Comparison of ENCODE assay signal across 7 mouse cellular contexts in genomic region chr10:75515216-75516037, GRCm38 (mm10). TPM values are rescaled to one million over a fixed set of nuclear protein-coding genes. Genes with fewer than 3 reads are reported as not detected.
A peak's percentile ranks its signal among the peaks of the same experiment; 100 is the strongest.
DNase-seq lines count a peak whose midpoint lies in the region; ATAC-seq and TF ChIP-seq lines count a peak whose summit lies in the region.

No protein-coding gene starts in this region.

- WGBS in hindbrain, embryonic 15.5 days: 87% methylated on average over 4 of the region's 4 CpGs
- 37% methylated on average over 4 of the region's 4 CpGs for WGBS in liver, postnatal 0 days (ENCODE audit: insufficient replicate concordance)

- no peak for ATAC-seq in hindbrain, embryonic 15.5 days (ENCODE audit: low FRiP score, low read depth)
- ATAC-seq in liver, postnatal 0 days: peak; percentile 9

- peak overlapping the region; percentile 96 for H3K27ac ChIP-seq in MEL (ENCODE audit: control insufficient read depth, low read depth, low read length)
- no peak overlapping the region for H3K27ac ChIP-seq in hindbrain, embryonic 15.5 days (replicated peaks)
- peak overlapping the region; percentile 99 for H3K27ac ChIP-seq in liver, postnatal 0 days (ENCODE audit: low read depth)

- peak; percentile 85 to 89 for TF ChIP-seq EP300 in MEL (IDR thresholded peaks at IDR 0.05; ENCODE audit: low read depth in 1 of 2, low read length in 2 of 2)
- TF ChIP-seq EP300 in liver, postnatal 0 days (IDR thresholded peaks at IDR 0.05; ENCODE audit: low read depth): peak; percentile 94

- H3K4me2 ChIP-seq in hindbrain, embryonic 15.5 days: peak overlapping the region; percentile 87
- peak overlapping the region; percentile 92 for H3K4me2 ChIP-seq in liver, postnatal 0 days (ENCODE audit: low read depth, low read length)

- no peaks in the 10 kb centered on the region for H3K9me3 ChIP-seq in MEL (replicated peaks; ENCODE audit: insufficient read depth, low read length)
- no peaks in the 10 kb centered on the region for H3K9me3 ChIP-seq in hindbrain, embryonic 15.5 days
- H3K9me3 ChIP-seq in liver, postnatal 0 days (ENCODE audit: low read length): no peaks in the 10 kb centered on the region

- peaks cover 3 to 37% of the 10 kb centered on the region in 2 experiments; a peak in 3 of 4 replicates for H3K36me3 ChIP-seq in MEL (ENCODE audit: control insufficient read depth in 1 of 2, insufficient read depth in 2 of 2, low read length in 2 of 2)
- peaks cover 15% of the 10 kb centered on the region; the same call in 1 of the 2 replicates for H3K36me3 ChIP-seq in hindbrain, embryonic 15.5 days
- peaks cover 44% of the 10 kb centered on the region for H3K36me3 ChIP-seq in liver, postnatal 0 days (replicated peaks; ENCODE audit: insufficient read depth, low read length)

- peak overlapping the region; percentile 47 for H3K9ac ChIP-seq in MEL (ENCODE audit: control insufficient read depth, low read depth, low read length, poor library complexity, severe bottlenecking)
- H3K9ac ChIP-seq in hindbrain, embryonic 15.5 days: no peak overlapping the region
- peak overlapping the region; percentile 96 for H3K9ac ChIP-seq in liver, postnatal 0 days (replicated peaks)

- DNase-seq in MEL (ENCODE audit: low read depth, low spot score): peak; percentile 75
- DNase-seq in c-Kit-negative CD71-positive TER-119-positive erythroid progenitor cells, embryonic 14.5 days (ENCODE audit: low read depth, low spot score): peak; percentile 81
- DNase-seq in liver, postnatal 0 days: peak; percentile 49
- DNase-seq in adrenal gland, postnatal 10 days: no peak
- DNase-seq in layer of hippocampus, adult 9-10 months (ENCODE audit: low spot score): no peak
- no peak for DNase-seq in adrenal gland, postnatal 4 days (ENCODE audit: low spot score in 2 of 2)

- H3K27me3 ChIP-seq in MEL (ENCODE audit: control insufficient read depth in 1 of 2, insufficient read depth in 2 of 2, low read length in 2 of 2): no peaks in the 10 kb centered on the region
- H3K27me3 ChIP-seq in hindbrain, embryonic 15.5 days: no peaks in the 10 kb centered on the region
- no peaks in the 10 kb centered on the region for H3K27me3 ChIP-seq in liver, postnatal 0 days (ENCODE audit: insufficient read depth, low read length)

- peaks cover 15 to 31% of the 10 kb centered on the region in 2 experiments for H3K4me1 ChIP-seq in MEL (ENCODE audit: control insufficient read depth in 1 of 2, insufficient read depth in 2 of 2, low read length in 2 of 2)
- peaks cover 32% of the 10 kb centered on the region for H3K4me1 ChIP-seq in hindbrain, embryonic 15.5 days (replicated peaks)
- peaks cover 45% of the 10 kb centered on the region for H3K4me1 ChIP-seq in liver, postnatal 0 days (ENCODE audit: insufficient read depth)

- no peak for TF ChIP-seq RAD21 in MEL (IDR thresholded peaks at IDR 0.05; ENCODE audit: low read depth, low read length)

- no peak for TF ChIP-seq CTCF in MEL (IDR thresholded peaks at IDR 0.05 in 2 of 3, conservative IDR thresholded peaks at IDR 0.05 in 1 of 3; ENCODE audit: control insufficient read depth in 1 of 3, insufficient read depth in 1 of 3, low read depth in 2 of 3, low read length in 3 of 3, poor library complexity in 1 of 3, severe bottlenecking in 1 of 3)
- no peak for TF ChIP-seq CTCF in liver, postnatal 0 days (IDR thresholded peaks at IDR 0.05; ENCODE audit: low read depth)

- TF ChIP-seq POLR2A in MEL (IDR thresholded peaks at IDR 0.05; ENCODE audit: control insufficient read depth in 1 of 2, insufficient read depth in 1 of 2, low read depth in 1 of 2, low read length in 2 of 2, poor library complexity in 1 of 2): no peak

- peaks cover 33% of the 10 kb centered on the region for H3K79me2 ChIP-seq in MEL (ENCODE audit: control insufficient read depth, insufficient read depth, low read length, poor library complexity)

- peak overlapping the region; percentile 26 to 30 for H3K4me3 ChIP-seq in MEL (ENCODE audit: control insufficient read depth in 1 of 2, insufficient read depth in 1 of 2, low read depth in 2 of 2, low read length in 2 of 2)
- H3K4me3 ChIP-seq in hindbrain, embryonic 15.5 days: peak overlapping the region; percentile 65; the same call in 1 of the 2 replicates
- H3K4me3 ChIP-seq in liver, postnatal 0 days (ENCODE audit: low read depth, low read length): peak overlapping the region; percentile 90

TF ChIP-seq in MEL, 35 proteins besides CTCF, POLR2A, EP300 and RAD21 (continues in another document):
- no peak for TF ChIP-seq MAFK (IDR thresholded peaks at IDR 0.05; ENCODE audit: borderline replicate concordance, low read depth, low read length)
- TF ChIP-seq SMC3 (IDR thresholded peaks at IDR 0.05; ENCODE audit: low read depth, low read length): no peak
- no peak for TF ChIP-seq GABPA (IDR thresholded peaks at IDR 0.05; ENCODE audit: low read depth, low read length)
- TF ChIP-seq ZNF384 (IDR thresholded peaks at IDR 0.05; ENCODE audit: low read depth, low read length): no peak
- no peak for TF ChIP-seq POLR2AphosphoS5 (IDR thresholded peaks at IDR 0.05; ENCODE audit: borderline replicate concordance, low read depth, low read length)
- no peak for TF ChIP-seq UBTF (IDR thresholded peaks at IDR 0.05; ENCODE audit: borderline replicate concordance, insufficient read depth, low read depth, low read length)
- peak; percentile 89 for TF ChIP-seq TAL1 (IDR thresholded peaks at IDR 0.05; ENCODE audit: low read length)
- TF ChIP-seq ZKSCAN1 (IDR thresholded peaks at IDR 0.05; ENCODE audit: low read depth, low read length): no peak
- no peak for TF ChIP-seq ELF1 (IDR thresholded peaks at IDR 0.05; ENCODE audit: low read depth, low read length)
- no peak; the same call in 1 of the 2 replicates for TF ChIP-seq MXI1 (IDR thresholded peaks at IDR 0.05; ENCODE audit: low read depth, low read length)
- TF ChIP-seq MYB (IDR thresholded peaks at IDR 0.05; ENCODE audit: low read depth, low read length): no peak
- no peak for TF ChIP-seq JUND (IDR thresholded peaks at IDR 0.05; ENCODE audit: low read depth, low read length)
- TF ChIP-seq USF1 (IDR thresholded peaks at IDR 0.05; ENCODE audit: low read depth, low read length): no peak
- no peak for TF ChIP-seq TBP (IDR thresholded peaks at IDR 0.05; ENCODE audit: low read depth, low read length)
- 0 out of 2 replicates have a peak, but pooled peaks have one; percentile 23 for TF ChIP-seq HCFC1 (IDR thresholded peaks at IDR 0.05; ENCODE audit: low read depth, low read length)
- TF ChIP-seq TCF12 (IDR thresholded peaks at IDR 0.05; ENCODE audit: low read depth, low read length): peak; percentile 96
- no peak for TF ChIP-seq CHD1 (IDR thresholded peaks at IDR 0.05; ENCODE audit: low read depth, low read length)
- peak; percentile 79 for TF ChIP-seq RCOR1 (IDR thresholded peaks at IDR 0.05; ENCODE audit: low read depth, low read length)
- TF ChIP-seq CHD2 (IDR thresholded peaks at IDR 0.05; ENCODE audit: low read length): no peak; the same call in 1 of the 2 replicates
- peak; percentile 94 for TF ChIP-seq GATA1 (IDR thresholded peaks at IDR 0.05; ENCODE audit: low read depth, low read length)
- TF ChIP-seq NRF1 (IDR thresholded peaks at IDR 0.05; ENCODE audit: insufficient read depth, low read depth, low read length, poor library complexity, severe bottlenecking): no peak
- 0 out of 2 replicates have a peak, but pooled peaks have one; percentile 29 for TF ChIP-seq MAX (IDR thresholded peaks at IDR 0.05; ENCODE audit: low read length)
- TF ChIP-seq BHLHE40 (IDR thresholded peaks at IDR 0.05; ENCODE audit: borderline replicate concordance, low read depth, low read length): peak; percentile 61; the same call in 1 of the 2 replicates
- TF ChIP-seq SIN3A (IDR thresholded peaks at IDR 0.05; ENCODE audit: low read length): no peak; the same call in 1 of the 2 replicates
- TF ChIP-seq USF2 (IDR thresholded peaks at IDR 0.05; ENCODE audit: borderline replicate concordance in 1 of 2, insufficient read depth in 1 of 2, low read depth in 1 of 2, low read length in 2 of 2): no peak

RNA-seq across cellular contexts. Expression of gene Snrpd3, which starts 1.9 kb away (rescaled TPM):
- 155 TPM in 2 replicates for total RNA-seq in MEL (2012; rRNA removed)
- 100 to 1,000 TPM in 1 of 2 experiments, not detected in 1; 643 TPM for polyA plus RNA-seq in MEL (2012; ENCODE audit: insufficient read depth in 1 of 2, insufficient read length in 2 of 2, low read depth in 1 of 2, low replicate concordance in 2 of 2, missing spikeins in 1 of 2)
- 127 and 132 TPM in 2 replicates for polyA plus RNA-seq in hindbrain, embryonic 15.5 days (2015; fragmentation: Nextera tagmentation; extraction: Ambion mirVana)
- polyA plus RNA-seq in liver, postnatal 0 days (2015; fragmentation: Nextera tagmentation; extraction: Ambion mirVana): 51.9 and 58.8 TPM in 2 replicates
- 10 to 100 TPM; 96.8 to 100.0 TPM for total RNA-seq in adrenal gland, postnatal 10 days (2021)
- total RNA-seq in adrenal gland, postnatal 4 days (2021): 100 to 1,000 TPM; 114 to 124 TPM

RNA-seq across cellular contexts. Expression of gene Gucd1, which starts 2.3 kb away (rescaled TPM):
- 17.7 and 18.7 TPM in 2 replicates for total RNA-seq in MEL (2012; rRNA removed)
- 10 to 100 TPM in 1 of 2 experiments, not detected in 1; 30.7 TPM for polyA plus RNA-seq in MEL (2012; ENCODE audit: insufficient read depth in 1 of 2, insufficient read length in 2 of 2, low read depth in 1 of 2, low replicate concordance in 2 of 2, missing spikeins in 1 of 2)
- 20.2 and 20.3 TPM in 2 replicates for polyA plus RNA-seq in hindbrain, embryonic 15.5 days (2015; fragmentation: Nextera tagmentation; extraction: Ambion mirVana)
- polyA plus RNA-seq in liver, postnatal 0 days (2015; fragmentation: Nextera tagmentation; extraction: Ambion mirVana): 45.2 and 45.6 TPM in 2 replicates
- 10 to 100 TPM; 51.3 to 57.3 TPM for total RNA-seq in adrenal gland, postnatal 10 days (2021)
- 10 to 100 TPM; 42.4 to 44.6 TPM for total RNA-seq in adrenal gland, postnatal 4 days (2021)

RNA-seq across cellular contexts. Expression of gene Lrrc75b, which starts 44.7 kb away (rescaled TPM):
- total RNA-seq in MEL (2012; rRNA removed): not detected in 2 replicates
- polyA plus RNA-seq in MEL (2012; ENCODE audit: insufficient read depth in 1 of 2, insufficient read length in 2 of 2, low read depth in 1 of 2, low replicate concordance in 2 of 2, missing spikeins in 1 of 2): not detected
- 38.7 and 42.4 TPM in 2 replicates for polyA plus RNA-seq in hindbrain, embryonic 15.5 days (2015; fragmentation: Nextera tagmentation; extraction: Ambion mirVana)
- polyA plus RNA-seq in liver, postnatal 0 days (2015; fragmentation: Nextera tagmentation; extraction: Ambion mirVana): 0.05 and 0.06 TPM in 2 replicates
- 1 to 10 TPM; 1.1 to 3.9 TPM for total RNA-seq in adrenal gland, postnatal 10 days (2021)
- total RNA-seq in adrenal gland, postnatal 4 days (2021): 1 to 10 TPM; 1.8 to 4.0 TPM

RNA-seq across cellular contexts. Expression of gene Ggt1, which starts 46.0 kb away (rescaled TPM):
- total RNA-seq in MEL (2012; rRNA removed): 0.46 and 1.4 TPM in 2 replicates
- polyA plus RNA-seq in MEL (2012; ENCODE audit: insufficient read depth in 1 of 2, insufficient read length in 2 of 2, low read depth in 1 of 2, low replicate concordance in 2 of 2, missing spikeins in 1 of 2): 1 to 10 TPM in 1 of 2 experiments, not detected in 1; 3.2 TPM
- 1.2 and 1.3 TPM in 2 replicates for polyA plus RNA-seq in hindbrain, embryonic 15.5 days (2015; fragmentation: Nextera tagmentation; extraction: Ambion mirVana)
- 27.4 and 28.6 TPM in 2 replicates for polyA plus RNA-seq in liver, postnatal 0 days (2015; fragmentation: Nextera tagmentation; extraction: Ambion mirVana)
- total RNA-seq in adrenal gland, postnatal 10 days (2021): under 1 TPM; 0.48 to 0.88 TPM
- 10 to 100 TPM in 1 of 2 experiments, 1 to 10 TPM in 1; 1.2 to 39.0 TPM for total RNA-seq in adrenal gland, postnatal 4 days (2021)

Comparison
In these comparisons a context has a peak if more than half of its experiments do, and no peak if none do; other contexts are left out.
1. DNase-seq: peak in MEL (single experiment), c-Kit-negative CD71-positive TER-119-positive erythroid progenitor cells, embryonic 14.5 days (single experiment) and liver, postnatal 0 days (single experiment); none in adrenal gland, postnatal 10 days (single experiment), layer of hippocampus, adult 9-10 months (single experiment) and adrenal gland, postnatal 4 days (0 of 2).
2. H3K4me3 ChIP-seq: peak in every context shown above with its lines; median percentile 90 in liver, postnatal 0 days; 65 in hindbrain, embryonic 15.5 days; 28 in MEL.